Mouse (Mus musculus): ENCODE results near the gene Dph2.

The Dph2 gene

DNA sequence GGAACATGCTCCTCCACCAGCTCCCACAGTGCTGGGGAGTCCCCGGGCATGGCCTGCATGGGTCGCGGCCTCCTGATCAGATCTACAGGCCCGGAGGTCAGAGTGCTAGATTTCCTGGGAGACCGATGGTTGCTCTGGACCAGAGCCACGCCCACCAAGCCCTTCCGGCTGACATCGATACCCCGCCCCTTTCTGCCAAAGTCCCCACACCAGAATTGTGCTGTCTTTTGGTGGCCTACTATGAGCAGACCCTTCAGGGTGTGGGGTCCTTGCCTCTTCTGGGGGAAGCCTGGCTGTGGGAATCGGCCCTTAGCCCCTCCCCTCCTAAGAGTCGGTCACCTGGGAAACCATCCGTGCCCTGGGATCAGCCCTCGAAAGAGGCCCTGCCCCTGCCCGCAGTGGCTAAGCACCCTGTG is 19.4 kb downstream of the Dph2 start, which contains the start of gene Ccdc24:
Gene Ccdc24, minus strand, starts transcription at position 87 of the 416 bp plus-strand sequence.
- no peak for DNase-seq (ENCODE audit: low spot score)

DNA sequence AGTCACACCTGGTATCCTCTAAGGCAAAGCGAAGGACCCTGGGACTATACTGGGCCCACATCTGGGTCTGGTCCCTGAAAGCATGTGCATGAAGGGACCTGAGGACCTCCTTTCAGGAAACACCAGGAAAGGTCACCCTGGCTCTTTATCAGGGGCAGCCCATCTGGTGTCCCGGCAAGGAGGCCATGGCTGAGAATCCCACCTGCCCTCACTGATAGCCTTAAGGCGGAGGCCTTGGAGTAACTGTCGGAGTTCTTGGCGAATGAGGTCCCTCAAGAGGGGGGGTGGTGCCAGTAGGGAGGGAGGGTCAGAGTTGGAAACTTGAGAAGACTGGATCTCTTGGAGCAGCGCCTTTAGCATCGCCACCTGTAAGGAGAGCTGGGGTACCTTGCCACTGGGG is 20.0 kb downstream of the Dph2 start:
- DNase-seq (ENCODE audit: low spot score), result no peak

DNA sequence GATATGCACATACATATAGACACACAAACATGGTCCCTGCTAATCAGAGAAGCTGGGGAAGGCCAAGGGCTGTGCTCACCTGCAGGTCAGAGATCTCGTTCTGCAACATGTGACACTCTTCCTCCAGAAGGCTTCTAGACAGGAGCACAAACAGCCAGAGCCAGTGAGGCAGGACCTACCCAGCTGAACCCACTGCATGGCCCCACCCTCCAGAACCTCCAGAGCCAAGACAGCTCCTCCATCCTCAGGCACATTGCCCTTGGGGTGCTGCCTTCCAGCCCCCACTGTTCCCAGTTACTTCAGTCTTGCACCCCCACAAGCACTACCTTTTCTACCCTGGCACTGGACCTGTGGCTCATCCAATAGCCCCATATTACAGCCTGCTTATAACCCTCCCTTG is 21.4 kb downstream of the Dph2 start:
- no peak for DNase-seq (ENCODE audit: low spot score)

DNA sequence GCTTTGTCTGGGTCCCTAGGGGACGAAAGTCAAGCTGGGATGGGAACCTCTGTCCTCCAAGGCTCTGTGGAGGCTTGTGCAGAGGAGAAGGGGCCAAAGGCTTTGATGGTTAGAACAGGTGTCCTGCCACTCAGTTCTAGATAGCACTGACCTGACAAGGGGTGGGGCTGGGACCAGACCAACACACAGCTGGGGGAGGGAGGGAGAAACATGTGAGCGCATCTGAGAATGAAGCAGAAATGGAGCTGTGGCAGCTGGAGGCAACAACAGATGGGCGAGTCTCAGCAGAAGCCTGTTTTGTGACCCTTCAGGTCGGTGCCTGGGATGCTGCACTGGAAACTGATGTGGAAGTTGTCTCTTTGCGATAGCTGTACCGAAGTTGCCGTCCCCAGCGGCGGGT is 22.5 kb downstream of the Dph2 start:
- no peak for DNase-seq (ENCODE audit: low spot score)

DNA sequence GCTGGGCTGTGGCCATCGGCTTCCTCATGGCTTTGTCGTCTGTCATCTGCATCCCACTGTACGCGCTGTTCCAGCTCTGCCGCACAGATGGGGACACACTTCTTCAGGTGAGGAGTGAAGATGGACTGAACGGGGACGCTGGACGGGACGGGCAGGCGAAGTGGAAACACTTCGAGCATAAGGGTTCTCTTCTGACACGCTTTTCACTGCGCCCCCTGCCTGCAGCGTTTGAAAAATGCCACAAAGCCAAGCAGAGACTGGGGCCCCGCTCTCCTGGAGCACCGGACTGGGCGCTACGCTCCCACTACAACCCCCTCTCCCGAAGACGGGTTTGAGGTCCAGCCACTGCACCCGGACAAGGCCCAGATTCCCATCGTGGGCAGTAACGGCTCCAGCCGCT is 24.0 kb downstream of the Dph2 start:
- no peak for DNase-seq (ENCODE audit: low spot score)

DNA sequence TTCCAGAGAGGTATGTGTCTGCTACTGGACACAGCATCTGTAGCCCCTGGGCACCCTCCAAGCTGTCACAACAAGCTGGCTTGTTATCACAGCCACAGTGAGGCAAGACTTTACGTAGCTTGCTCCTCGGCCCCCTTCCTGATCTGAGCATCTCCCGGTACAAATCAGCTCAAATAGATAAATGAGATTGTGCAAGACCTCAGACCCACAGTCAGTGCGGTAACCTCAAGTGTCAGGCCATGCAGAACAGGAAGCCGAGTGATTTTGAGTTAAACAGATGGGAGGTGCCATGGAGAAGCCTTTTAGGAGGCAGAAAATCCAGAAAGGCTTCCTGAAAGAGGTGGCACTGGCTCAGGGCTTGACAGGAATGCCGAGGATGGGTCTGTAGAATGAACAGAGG is 24.8 kb downstream of the Dph2 start:
- no peak for DNase-seq (ENCODE audit: low spot score)

DNA sequence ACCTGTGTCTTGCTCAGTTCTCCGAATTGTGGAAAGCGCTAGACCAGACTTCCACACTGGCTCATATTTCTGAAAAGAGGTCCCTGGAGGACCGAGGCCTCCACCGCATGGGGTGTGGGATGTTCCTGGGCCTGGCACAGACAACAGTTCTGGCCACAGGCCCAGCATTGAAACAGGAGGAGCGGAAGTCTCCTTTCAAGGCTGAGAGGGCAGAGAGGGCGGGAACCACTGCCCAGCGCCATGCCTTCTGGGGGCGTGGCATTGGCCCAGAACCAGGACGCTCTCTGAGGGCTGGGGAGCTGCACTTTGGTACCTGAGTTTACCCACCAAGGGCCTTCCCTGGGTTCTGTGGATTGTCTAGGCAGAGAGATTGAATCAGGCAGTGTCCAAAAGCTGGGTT is 25.7 kb downstream of the Dph2 start:
- peak; percentile 87 for DNase-seq (ENCODE audit: low spot score)

DNA sequence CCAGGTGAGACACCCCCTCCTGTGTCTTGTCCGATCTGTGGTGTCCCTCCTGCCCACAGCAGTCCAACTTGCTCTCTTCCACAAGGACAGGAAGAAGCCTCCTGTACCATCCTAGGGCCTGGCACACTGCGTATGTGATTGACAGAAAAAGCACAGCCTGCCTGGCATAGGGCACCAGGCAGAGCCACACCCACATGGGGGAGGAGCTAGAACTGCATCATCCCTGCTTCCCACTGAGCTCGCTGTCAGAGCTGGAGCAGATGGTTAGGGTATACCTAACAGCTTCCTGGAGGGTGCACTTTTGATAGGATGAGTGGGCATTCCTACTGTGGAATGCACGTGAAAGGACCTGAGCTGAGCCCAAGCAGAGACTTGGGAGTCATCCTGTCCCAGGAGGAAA is 29.0 kb downstream of the Dph2 start:
- DNase-seq (ENCODE audit: low spot score), result no peak

DNA sequence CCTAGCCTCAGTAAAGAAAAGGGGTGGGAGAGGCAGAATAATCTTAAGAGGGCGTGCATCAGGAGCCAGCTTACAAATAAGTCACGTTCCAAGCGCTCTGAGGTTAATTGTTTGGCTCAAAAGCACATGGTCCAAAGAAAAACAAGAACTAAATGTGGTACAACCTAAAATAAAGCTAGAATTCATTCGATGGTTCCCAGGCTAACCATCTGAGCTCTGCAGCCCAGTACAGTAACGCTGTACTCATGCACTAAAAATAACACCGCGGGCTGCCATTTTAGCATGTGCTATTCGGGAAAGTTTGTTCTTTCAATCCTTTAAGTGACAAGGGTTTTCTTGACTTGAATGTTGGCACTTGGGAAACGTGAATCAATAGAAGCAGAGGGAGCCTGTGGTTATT is 31.3 kb downstream of the Dph2 start:
- no peak for DNase-seq (ENCODE audit: low spot score)

DNA sequence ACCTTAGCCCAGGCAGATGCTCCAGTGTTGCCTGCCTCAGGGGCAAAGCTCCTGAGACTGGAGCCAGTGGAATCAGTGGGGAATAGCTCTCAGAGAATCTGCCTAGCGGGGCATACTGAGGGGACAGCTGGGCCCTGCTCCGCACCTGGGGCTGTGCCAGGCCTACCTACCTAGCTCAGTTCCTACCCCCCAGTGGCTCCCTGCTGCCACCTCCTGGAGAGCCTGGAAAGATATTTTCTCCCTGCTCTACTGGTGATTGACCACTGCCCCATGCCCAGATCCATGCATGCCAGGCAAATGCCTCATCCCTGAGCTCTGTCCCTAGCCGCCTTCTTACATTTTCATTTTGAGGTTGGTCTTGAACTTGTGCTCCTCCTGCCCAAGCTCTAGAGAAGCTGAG is 33.0 kb downstream of the Dph2 start:
- DNase-seq (ENCODE audit: low spot score), result no peak

DNA sequence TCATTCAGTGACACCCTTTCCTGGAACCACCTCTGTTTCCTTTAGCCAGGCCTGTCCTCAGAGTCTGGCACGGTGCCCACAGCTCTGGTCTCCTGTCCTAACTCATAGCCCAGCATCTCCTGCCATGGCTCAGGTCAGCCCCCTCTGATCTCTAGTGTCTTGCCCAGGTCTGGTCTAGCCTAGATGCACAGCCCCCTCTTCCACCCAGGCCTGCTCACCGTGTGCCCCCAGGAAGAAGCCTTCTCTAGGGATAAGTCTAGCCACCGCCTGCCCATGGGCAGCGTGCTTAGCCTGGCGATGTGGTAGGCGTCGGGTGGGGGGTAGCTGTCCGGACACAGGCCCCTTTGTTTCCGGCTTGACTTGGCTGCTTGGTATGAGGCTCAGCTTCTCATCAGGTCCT is 36.7 kb downstream of the Dph2 start:
- no peak for DNase-seq (ENCODE audit: low spot score)

DNA sequence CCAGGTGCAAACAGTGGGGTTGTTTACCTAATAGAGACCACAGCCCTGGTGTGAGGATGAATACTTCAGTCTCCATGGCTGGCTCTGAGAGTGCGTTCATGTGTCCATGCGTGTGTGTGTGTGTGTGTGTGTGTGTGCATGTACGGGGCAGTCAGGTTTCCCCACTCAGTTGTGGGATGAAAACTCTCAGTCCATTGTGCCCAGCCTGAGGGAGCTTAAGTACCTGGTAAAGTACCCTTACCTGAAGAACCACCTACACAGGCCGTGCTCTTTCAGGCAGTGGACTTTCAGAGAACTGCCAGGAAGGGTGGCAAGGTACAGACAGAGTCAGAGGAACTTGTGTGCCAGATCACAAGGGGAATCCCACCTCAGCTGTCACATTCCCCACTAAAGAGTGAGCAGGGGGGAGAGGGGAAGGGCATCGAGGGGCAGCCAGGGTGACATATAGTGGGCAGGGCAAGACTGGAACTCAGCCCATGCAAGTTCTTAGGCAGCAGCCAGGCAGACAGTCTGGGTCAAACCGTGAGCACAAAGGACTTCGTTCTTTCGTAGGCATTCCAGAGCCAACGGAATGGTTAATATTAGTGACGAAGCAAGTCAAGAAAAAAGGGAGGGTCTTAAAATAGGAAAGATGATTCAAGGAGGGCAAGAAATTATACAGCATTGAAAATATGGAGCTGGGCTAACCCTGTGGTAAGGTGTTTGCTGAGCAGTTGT is 39.5 kb downstream of the Dph2 start:
- no peak for DNase-seq (ENCODE audit: low spot score)

DNA sequence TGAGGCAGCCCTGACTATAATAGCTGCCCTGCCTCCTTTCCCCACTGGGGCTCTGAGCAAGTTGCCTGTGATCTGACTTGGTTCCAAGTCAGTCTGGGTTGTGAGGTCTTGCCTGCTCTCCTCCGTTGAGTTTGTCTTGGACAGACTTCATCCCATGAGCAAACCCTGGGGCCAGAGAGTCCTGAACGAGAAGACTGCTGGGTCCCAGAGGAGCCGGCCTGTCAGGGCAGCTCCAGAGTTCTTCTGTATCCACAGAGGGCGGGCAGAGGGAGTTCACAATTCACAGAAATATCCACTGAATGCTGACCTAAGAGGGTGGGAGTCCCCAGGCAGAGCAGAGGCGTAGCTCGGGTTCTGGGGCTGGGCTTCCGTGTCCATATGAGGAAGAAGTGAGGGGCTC is 41.0 kb downstream of the Dph2 start:
- DNase-seq (ENCODE audit: low spot score), result no peak

DNA sequence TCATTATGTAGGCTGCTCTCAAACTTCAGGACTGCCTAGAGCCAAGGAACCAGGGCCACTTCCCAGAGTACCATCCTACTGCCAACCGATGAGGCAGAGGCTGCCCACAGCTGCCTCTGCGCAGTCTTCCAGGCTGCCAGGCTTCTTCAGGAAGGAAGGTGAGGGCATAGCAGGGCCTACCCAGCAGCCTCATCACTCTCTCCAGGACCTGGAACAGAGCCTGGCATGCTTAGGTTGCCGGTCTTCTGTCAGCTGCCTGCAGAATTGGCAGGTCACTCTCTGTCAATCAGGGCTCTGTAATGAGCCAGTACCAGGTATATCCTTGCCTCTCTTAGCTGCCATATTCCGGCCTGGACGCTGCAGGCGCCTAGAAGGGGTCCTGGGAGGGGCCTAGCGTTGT is 41.7 kb downstream of the Dph2 start:
- no peak for DNase-seq (ENCODE audit: low spot score)

DNA sequence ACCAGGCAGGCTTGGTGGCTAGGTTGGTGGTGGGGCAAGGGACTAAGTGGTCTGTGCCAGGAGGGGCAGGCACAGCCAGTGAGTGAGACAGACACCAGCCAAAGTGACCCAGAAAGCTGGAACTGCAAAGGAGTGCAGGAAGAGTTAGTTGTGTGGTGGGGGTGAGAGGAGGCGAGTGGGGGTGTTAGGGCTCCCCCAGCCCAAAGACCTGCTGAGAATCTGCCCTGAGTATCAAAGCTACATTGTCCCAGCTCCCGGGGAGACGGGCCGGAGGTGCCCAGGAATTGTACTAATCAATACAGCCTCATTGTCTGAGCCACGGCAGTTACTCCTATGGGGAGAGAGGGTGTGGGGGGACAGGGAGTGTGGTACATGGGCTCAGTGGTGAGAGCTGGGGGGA is 42.3 kb downstream of the Dph2 start:
- no peak for DNase-seq (ENCODE audit: low spot score)

DNA sequence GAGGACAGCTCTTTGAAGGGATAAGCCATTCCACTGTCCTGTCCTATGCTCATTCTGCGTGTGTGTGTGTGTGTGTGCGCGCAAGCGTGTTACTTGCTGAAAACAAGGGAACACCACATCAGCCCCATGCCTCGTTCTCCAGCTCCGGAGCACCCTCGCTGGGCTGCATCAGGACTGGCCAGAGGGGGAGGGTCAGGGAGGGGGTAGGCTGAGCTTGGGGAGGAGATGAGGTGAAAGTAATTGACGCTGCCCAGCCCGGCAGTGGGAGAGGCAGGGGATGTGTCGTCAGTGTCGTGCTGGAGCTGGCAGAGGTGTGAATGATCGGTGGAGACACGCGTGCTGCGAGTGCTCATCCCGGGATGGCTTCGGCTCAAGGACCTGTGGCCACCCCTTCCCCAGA is 42.8 kb downstream of the Dph2 start:
- DNase-seq (ENCODE audit: low spot score), result no peak

DNA sequence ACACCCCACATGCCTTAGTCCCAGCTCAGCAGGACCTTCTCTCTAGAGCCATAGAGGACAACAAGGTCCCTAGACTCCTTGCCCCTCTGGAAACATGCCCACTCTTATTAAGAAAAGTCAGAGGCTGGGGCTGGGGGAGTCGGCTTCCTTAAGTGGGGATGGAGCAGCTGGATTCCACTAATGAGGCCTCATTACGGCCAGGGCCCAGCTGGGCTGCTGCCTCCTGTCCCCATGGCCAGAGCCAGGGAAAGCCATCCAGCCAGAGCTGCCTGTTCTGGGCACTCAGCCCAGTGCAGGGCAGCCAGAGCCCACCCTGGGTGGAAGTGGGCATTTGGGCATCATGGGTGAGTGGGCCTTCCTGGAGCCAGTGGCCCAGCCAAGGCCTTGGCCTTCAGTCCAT is 44.8 kb downstream of the Dph2 start:
- DNase-seq (ENCODE audit: low spot score), result no peak

DNA sequence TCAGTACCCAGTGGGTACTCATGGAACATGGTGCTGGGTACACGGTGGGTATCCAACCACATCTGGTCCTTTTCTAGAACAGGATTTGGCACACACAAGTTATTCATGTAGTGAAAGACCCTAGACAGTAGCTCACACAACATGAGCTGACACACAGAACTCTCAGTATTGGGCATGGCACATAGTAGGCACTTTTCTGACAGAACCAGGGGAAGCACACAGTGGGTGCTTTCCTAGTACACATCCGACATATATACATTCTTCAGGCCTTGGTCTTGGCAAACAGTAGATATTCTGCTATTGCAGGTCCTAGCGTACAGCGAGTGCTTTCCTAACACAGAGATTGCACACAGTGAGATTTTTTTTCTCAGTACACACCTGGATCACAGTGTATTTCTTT is 45.6 kb downstream of the Dph2 start:
- DNase-seq (ENCODE audit: low spot score), result no peak

DNA sequence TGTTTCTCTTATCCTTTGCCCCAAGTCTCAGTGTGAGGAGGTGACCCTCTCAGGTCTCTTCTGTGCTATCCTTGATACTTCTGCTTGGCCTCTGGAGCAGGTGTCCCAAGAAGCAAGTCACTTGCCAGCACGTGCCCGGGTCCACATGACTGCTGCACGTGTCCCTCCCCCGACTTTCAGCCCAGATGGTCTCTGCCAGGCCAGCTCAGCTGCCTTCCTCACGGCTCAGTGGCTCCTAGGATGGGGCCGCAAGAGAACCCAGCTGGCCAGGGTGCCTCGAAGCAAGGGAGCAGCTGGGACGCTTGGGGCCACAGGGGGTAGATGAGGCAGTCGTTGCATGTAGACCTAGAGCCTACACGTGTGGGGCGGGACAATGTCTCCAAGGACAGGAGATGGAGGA is 46.5 kb downstream of the Dph2 start:
- DNase-seq (ENCODE audit: low spot score), result no peak

DNA sequence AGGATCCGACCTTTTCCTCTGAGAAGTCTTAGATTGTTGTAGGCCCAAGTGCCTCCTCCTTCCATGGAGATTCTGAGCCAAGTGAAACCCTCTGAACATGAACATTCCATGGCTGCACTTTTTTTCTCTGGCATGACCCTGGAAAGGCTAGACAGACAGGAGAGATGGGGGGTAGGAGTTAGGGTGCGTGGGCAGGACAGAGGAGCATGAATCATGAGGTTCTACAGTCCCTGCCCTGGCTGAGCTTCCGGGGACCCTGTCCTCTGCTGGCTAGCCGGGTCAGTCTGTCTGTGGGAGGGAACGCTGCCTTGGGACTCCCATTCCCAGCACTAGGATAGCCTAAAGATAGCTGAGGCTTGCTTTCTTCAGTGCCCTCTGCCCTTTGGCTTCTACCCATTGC is 47.4 kb downstream of the Dph2 start:
- no peak for DNase-seq (ENCODE audit: low spot score)

DNA sequence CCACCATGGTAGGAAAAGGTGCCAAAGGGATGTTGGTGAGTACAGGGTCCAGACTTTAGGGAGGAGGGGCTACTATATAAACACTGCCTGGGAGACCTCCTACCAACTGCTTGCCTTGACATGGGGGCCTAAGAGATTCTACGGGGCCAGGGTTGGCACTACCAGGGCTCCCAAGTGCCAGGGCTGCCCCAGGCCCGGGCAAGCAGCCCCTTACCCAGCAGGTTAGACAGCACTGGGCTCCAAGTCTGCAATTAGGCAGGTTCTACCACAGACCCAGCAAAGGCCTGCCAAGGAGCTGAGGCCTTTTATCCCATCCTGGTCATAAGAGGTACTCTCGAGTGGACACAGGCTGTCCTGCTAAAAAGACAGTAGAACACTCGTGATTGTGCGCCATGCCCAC is 48.7 kb downstream of the Dph2 start:
- DNase-seq (ENCODE audit: low spot score), result no peak

DNA sequence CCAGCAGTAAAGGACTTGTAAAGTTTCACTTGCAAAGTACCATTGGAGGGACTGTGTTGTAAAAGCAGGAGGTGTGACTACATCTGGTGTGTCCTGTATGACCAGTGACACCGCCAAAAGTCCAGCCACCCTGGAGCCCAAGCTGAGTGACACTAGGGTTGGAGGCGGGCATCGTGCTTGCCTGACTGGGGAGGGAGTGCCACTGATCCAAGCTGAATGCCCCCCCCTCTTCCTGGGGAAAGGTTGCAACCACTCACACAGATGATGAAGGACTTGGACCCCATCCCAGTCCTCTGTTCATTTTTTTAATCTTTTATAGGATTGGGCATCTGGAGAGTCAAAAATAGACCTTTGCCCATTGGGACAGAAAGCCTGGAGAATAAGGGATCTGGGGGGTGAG is 50.3 kb downstream of the Dph2 start:
- DNase-seq (ENCODE audit: low spot score), result no peak

DNA sequence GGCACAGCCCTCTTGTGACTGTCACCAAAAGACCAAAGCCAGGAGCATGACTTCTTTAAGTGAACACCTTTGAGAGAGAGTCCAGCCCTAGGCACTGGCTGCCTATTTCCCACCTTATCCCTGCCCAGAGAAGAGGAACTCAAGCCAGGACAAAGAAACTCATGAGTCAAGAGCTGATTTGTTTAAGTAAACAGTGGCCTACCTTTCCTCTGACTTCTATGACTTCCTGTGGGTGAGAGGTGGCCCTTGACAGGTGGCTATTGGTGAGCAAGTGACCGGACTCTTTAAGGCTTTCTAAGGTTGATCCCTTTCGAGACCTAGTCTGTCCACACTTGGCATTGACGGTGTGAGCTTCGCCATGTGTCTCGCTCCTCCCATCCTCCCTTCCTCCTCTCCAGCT is 51.0 kb downstream of the Dph2 start:
- no peak for DNase-seq (ENCODE audit: low spot score)

DNA sequence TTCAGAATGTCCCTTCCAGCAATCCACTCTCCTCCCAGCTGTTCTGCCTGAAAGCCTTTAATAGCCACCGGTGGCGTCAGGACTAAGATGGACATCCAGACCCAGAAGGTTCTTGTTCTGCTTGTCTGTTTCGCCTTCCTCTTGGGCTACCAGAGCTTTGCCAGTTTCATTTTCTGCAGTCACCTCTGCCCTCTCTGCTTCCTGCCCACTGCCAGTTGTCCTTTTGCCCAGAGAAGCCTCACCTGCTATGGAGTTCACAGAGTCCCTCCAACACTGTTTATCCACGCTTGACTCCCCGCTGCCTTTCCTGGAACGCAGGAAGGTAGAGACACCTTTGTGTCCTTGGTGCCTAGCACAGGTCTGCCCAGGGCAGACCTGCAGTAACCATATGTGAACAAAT is 52.5 kb downstream of the Dph2 start:
- DNase-seq (ENCODE audit: low spot score), result no peak
